8 mouse cellular contexts compared by ENCODE assay signal in genomic region chr17:79919566-79920350, GRCm38 (mm10). TPM values are rescaled to one million over a fixed set of nuclear protein-coding genes. Genes with fewer than 3 reads are reported as not detected.
DNase-seq lines count a peak whose midpoint lies in the region; ATAC-seq and TF ChIP-seq lines count a peak whose summit lies in the region.

No protein-coding gene starts in this region.

- H3K36me3 ChIP-seq in forebrain, postnatal 0 days (ENCODE audit: insufficient read depth): no peaks in the 10 kb centered on the region
- no peaks in the 10 kb centered on the region for H3K36me3 ChIP-seq in forebrain, embryonic 16.5 days (ENCODE audit: control insufficient read depth, insufficient read depth)
- H3K36me3 ChIP-seq in kidney, postnatal 0 days (ENCODE audit: insufficient read depth, low read length): no peaks in the 10 kb centered on the region

- peak; percentile 32 for DNase-seq in forebrain, postnatal 0 days
- DNase-seq in R1 (ENCODE audit: low read depth, low spot score): peak; percentile 24
- DNase-seq in gastrocnemius, postnatal 10 days: peak; percentile 14
- DNase-seq in kidney, postnatal 0 days (ENCODE audit: low spot score): peak; percentile 45
- DNase-seq in mesoderm, embryonic 11.5 days (ENCODE audit: low read depth, low spot score): peak; percentile 28
- no peak for DNase-seq in spleen, postnatal 4 days (ENCODE audit: low spot score in 2 of 2)
- DNase-seq in left cerebral cortex, postnatal 36 days (ENCODE audit: low spot score in 2 of 2): no peak

- ATAC-seq in forebrain, postnatal 0 days: peak; percentile 87
- ATAC-seq in forebrain, embryonic 16.5 days: no peak
- ATAC-seq in kidney, postnatal 0 days (replicated peaks; ENCODE audit: low FRiP score, low read depth): peak; percentile 65

- no peaks in the 10 kb centered on the region for H3K9me3 ChIP-seq in forebrain, postnatal 0 days (ENCODE audit: low read length)
- no peaks in the 10 kb centered on the region for H3K9me3 ChIP-seq in forebrain, embryonic 16.5 days (ENCODE audit: control insufficient read depth, low read length)
- H3K9me3 ChIP-seq in kidney, postnatal 0 days (replicated peaks; ENCODE audit: low read length): no peaks in the 10 kb centered on the region

- H3K4me1 ChIP-seq in forebrain, postnatal 0 days (ENCODE audit: insufficient read depth): no peaks in the 10 kb centered on the region
- H3K4me1 ChIP-seq in forebrain, embryonic 16.5 days (replicated peaks; ENCODE audit: control insufficient read depth, insufficient read depth, low read length): no peaks in the 10 kb centered on the region
- H3K4me1 ChIP-seq in kidney, postnatal 0 days (replicated peaks; ENCODE audit: insufficient read depth, low read length): no peaks in the 10 kb centered on the region

- H3K4me2 ChIP-seq in forebrain, postnatal 0 days (ENCODE audit: low read depth): no peak overlapping the region
- H3K4me2 ChIP-seq in forebrain, embryonic 16.5 days (ENCODE audit: low read length): no peak overlapping the region
- no peak overlapping the region for H3K4me2 ChIP-seq in kidney, postnatal 0 days (ENCODE audit: low read length)

- no peaks in the 10 kb centered on the region for H3K27me3 ChIP-seq in forebrain, postnatal 0 days (ENCODE audit: insufficient read depth, low read length)
- H3K27me3 ChIP-seq in forebrain, embryonic 16.5 days (replicated peaks; ENCODE audit: control insufficient read depth, insufficient read depth, low read length): no peaks in the 10 kb centered on the region
- H3K27me3 ChIP-seq in kidney, postnatal 0 days (ENCODE audit: insufficient read depth, low read length): no peaks in the 10 kb centered on the region

- no peak overlapping the region for H3K9ac ChIP-seq in forebrain, postnatal 0 days
- no peak overlapping the region for H3K9ac ChIP-seq in forebrain, embryonic 16.5 days (replicated peaks; ENCODE audit: low read depth, low read length)
- H3K9ac ChIP-seq in kidney, postnatal 0 days (ENCODE audit: low read depth, low read length): no peak overlapping the region

- no peak for TF ChIP-seq CTCF in forebrain, postnatal 0 days (IDR thresholded peaks at IDR 0.05; ENCODE audit: low read depth)
- TF ChIP-seq CTCF in kidney, postnatal 0 days (IDR thresholded peaks at IDR 0.05; ENCODE audit: low read depth): no peak

- peak overlapping the region; percentile 46; the same call in 1 of the 2 replicates for H3K27ac ChIP-seq in forebrain, postnatal 0 days (ENCODE audit: low read depth, low read length)
- H3K27ac ChIP-seq in forebrain, embryonic 16.5 days (ENCODE audit: low read length): no peak overlapping the region
- no peak overlapping the region for H3K27ac ChIP-seq in kidney, postnatal 0 days

- no peak overlapping the region for H3K4me3 ChIP-seq in forebrain, postnatal 0 days (ENCODE audit: low read depth, low read length)
- no peak overlapping the region for H3K4me3 ChIP-seq in forebrain, embryonic 16.5 days (replicated peaks; ENCODE audit: low read length)
- no peak overlapping the region for H3K4me3 ChIP-seq in kidney, postnatal 0 days (replicated peaks; ENCODE audit: low read depth, low read length)

- intact Hi-C loops in left cerebral cortex, postnatal 36 days (cut with DNase I): no loop called here

- 54% methylated on average over 15 of the region's 15 CpGs for WGBS in forebrain, postnatal 0 days
- WGBS in forebrain, embryonic 16.5 days: 62% methylated on average over 15 of the region's 15 CpGs
- WGBS in kidney, postnatal 0 days: 36% methylated on average over 15 of the region's 15 CpGs

RNA-seq across cellular contexts. Expression of gene Atl2, which starts 23.8 kb away (rescaled TPM):
- total RNA-seq in forebrain, postnatal 0 days (2014; rRNA removed): 28.4 and 34.1 TPM in 2 replicates
- polyA plus RNA-seq in forebrain, postnatal 0 days (2015; fragmentation: Nextera tagmentation; extraction: Ambion mirVana): 16.7 and 27.2 TPM in 2 replicates
- 38.6 and 39.2 TPM in 2 replicates for polyA plus RNA-seq in forebrain, embryonic 16.5 days (2015; fragmentation: Nextera tagmentation; extraction: Ambion mirVana)
- 10 to 100 TPM; 71.2 to 75.2 TPM for total RNA-seq in gastrocnemius, postnatal 10 days (2021)
- polyA plus RNA-seq in kidney, postnatal 0 days (2015; fragmentation: Nextera tagmentation; extraction: Ambion mirVana): 28.2 and 30.7 TPM in 2 replicates
- 10 to 100 TPM; 61.8 to 75.2 TPM for total RNA-seq in left cerebral cortex, postnatal 36 days (2021)

Comparison
In these comparisons a context has a peak if more than half of its experiments do, and no peak if none do; other contexts are left out.
1. DNase-seq: peak in forebrain, postnatal 0 days (single experiment), R1 (single experiment), gastrocnemius, postnatal 10 days (single experiment), kidney, postnatal 0 days (single experiment) and mesoderm, embryonic 11.5 days (single experiment); none in spleen, postnatal 4 days (0 of 2) and left cerebral cortex, postnatal 36 days (0 of 2).